Mouse (Mus musculus) olfactory bulb, adult 2 months (tissue): ENCODE measurements at regions not wholly inside any gene's neighbourhood (a gene's known extent, or its start where the extent isn't known, plus 50 kb on each side); places are given as distances from the start of the nearest gene placed in this dataset.

ENCODE experiments used
- CTCF ChIP-seq: fragments of 200-500 bp; IDR thresholded peaks from 2 replicates; pipeline ENCODE4 v1.5.1; 2012; ENCODE audit warnings: low read depth, mild to moderate bottlenecking, low read length, moderate library complexity; ENCODE audit not compliant: insufficient read depth
- POLR2A ChIP-seq: fragments of 200-500 bp; IDR thresholded peaks from 2 replicates; pipeline ENCODE4 v1.6.1; 2012; ENCODE audit warnings: mild to moderate bottlenecking, low read depth, low read length, moderate library complexity; ENCODE audit not compliant: insufficient read depth

DNA sequence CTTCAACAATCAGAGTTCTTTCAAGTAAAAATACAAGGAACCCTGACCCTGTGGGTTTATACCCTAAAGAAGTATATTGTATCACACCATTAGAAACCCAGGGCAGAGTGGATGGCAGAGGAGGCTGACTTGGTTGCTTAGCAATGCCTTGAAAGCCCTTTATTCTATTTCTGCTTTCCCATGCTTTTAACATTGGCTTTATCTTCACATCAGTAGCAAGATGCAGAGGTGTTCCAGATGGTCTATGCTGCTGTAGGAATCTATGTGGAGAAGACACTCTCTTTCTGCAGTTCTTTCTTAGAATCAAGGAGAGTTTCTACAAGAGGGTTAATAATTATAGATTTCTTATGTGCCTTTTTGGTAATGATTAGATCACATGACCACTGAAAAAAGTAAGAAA lies 313.7 kb downstream of the Pik3r1 start:
- TF ChIP-seq CTCF, result no peak
- no peak for TF ChIP-seq POLR2A
